Mouse (Mus musculus) ES-E14 (cell line): ENCODE data around the gene Prss23. TPM values are rescaled to one million over a fixed set of nuclear protein-coding genes. Genes with fewer than 3 reads are reported as not detected.

Source experiments
- DNase-seq: peaks from one replicate; pipeline ENCODE4 v3.0.0-alpha.2; 2013; ENCODE audit warnings: low read depth, low spot score
- H3K27ac ChIP-seq: 2 replicates; pipeline ENCODE4 v1.5.1; 2012; ENCODE audit warnings: low read depth, mild to moderate bottlenecking, low read length, moderate library complexity, mixed read lengths; ENCODE audit not compliant: poor library complexity, insufficient read depth, severe bottlenecking
- H3K36me3 ChIP-seq: 2 replicates; pipeline ENCODE4 v1.6.1; 2012; ENCODE audit warnings: mild to moderate bottlenecking, low read length, moderate library complexity, mixed read lengths; ENCODE audit not compliant: control insufficient read depth, poor library complexity, insufficient read depth, severe bottlenecking
- H3K4me1 ChIP-seq, 2 experiments: fragments of 150-350 bp in 1 of 2; sonication (generic) in 1 of 2; 2 replicates each; pipeline ENCODE4 v1.6.1; 2012; ENCODE audit warnings: low read length in 2 of 2, mild to moderate bottlenecking in 1 of 2, mixed read lengths in 1 of 2; ENCODE audit not compliant: control insufficient read depth in 2 of 2, insufficient read depth in 2 of 2, poor library complexity in 1 of 2
- H3K4me3 ChIP-seq, 2 experiments: fragments of 150-350 bp in 1 of 2; sonication (generic) in 1 of 2; 2 replicates each; pipeline ENCODE4 v1.5.1; 2012; ENCODE audit warnings: low read length in 2 of 2, low read depth in 1 of 2, mild to moderate bottlenecking in 1 of 2, mixed read lengths in 1 of 2; ENCODE audit not compliant: insufficient read depth in 1 of 2, poor library complexity in 1 of 2, severe bottlenecking in 1 of 2
- H3K9ac ChIP-seq: 2 replicates; pipeline ENCODE4 v1.6.1; 2012; ENCODE audit warnings: low read depth, mild to moderate bottlenecking, low read length, mixed read lengths; ENCODE audit not compliant: poor library complexity, insufficient read depth, severe bottlenecking
- H3K9me3 ChIP-seq: fragments of 150-350 bp; sonication (generic); 2 replicates; pipeline ENCODE4 v1.6.1; 2012; ENCODE audit warnings: low read depth, mild to moderate bottlenecking, low read length; ENCODE audit not compliant: control insufficient read depth, insufficient read depth
- CHD2 ChIP-seq: IDR thresholded peaks from 2 replicates; pipeline ENCODE4 v1.6.1; 2014; ENCODE audit warnings: mild to moderate bottlenecking, low read depth, low read length, inconsistent platforms
- HCFC1 ChIP-seq: IDR thresholded peaks from 2 replicates; pipeline ENCODE4 v1.6.1; 2012; ENCODE audit warnings: low read length, inconsistent platforms, borderline replicate concordance; ENCODE audit not compliant: insufficient read depth
- MAFK ChIP-seq: IDR thresholded peaks from 2 replicates; pipeline ENCODE4 v1.6.1; 2014; ENCODE audit warnings: mild to moderate bottlenecking, low read depth, low read length, inconsistent platforms; ENCODE audit not compliant: insufficient read depth
- ZC3H11A ChIP-seq: IDR thresholded peaks from 2 replicates; pipeline ENCODE4 v1.6.1; 2012; ENCODE audit warnings: low read depth, mild to moderate bottlenecking, inconsistent platforms, low read length, borderline replicate concordance
- ZNF384 ChIP-seq: IDR thresholded peaks from 2 replicates; pipeline ENCODE4 v1.6.1; 2012; ENCODE audit warnings: low read depth, low read length, inconsistent platforms
- in situ Hi-C, 2 experiments: fragments of 600-800 bp; cut with MboI; formaldehyde crosslinking; loops; one replicate each; pipeline ENCODE4 v1.15.1; 2025; ENCODE audit warnings: low sequenced_read_pairs in 2 of 2, inconsistent platforms in 1 of 2; ENCODE audit not compliant: unreplicated experiment in 2 of 2
- total RNA-seq: library from RNA; depleted of rRNA; stranded (reverse); fragments of 300-350 nt; gene quantifications from 2 replicates; pipeline ENCODE4 v1.2.3, GENCODE M21; 2012

Prss23 gene
- total RNA-seq, 1 experiment = 126 TPM

DNA sequence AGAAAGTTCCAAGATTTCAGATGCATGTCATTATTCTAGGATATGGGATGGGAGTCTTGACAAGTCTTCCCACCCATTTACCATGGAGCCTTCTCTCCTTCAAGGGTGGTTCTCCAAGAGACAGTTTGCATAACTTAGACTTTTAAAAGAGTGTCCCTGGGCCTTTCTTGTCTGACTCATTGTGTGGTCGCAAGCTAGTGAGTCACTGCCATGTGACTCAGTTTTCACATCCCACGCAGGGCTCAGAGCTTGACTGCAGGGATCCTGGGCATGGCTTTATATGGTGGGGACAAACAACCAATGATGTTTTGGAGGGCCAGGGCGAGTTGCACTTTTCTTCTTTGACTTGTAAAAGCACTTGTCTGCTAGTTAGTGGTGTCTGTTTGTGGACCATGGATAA, 34.0 kb upstream of the Prss23 start:
- no peak for DNase-seq
- no peaks in the 10 kb centered on the region for H3K9me3 ChIP-seq
- H3K4me1 ChIP-seq = no peaks in the 10 kb centered on the region
- H3K9ac ChIP-seq = no peak overlapping the region
- in situ Hi-C loops = no loop called here
- no peaks in the 10 kb centered on the region for H3K36me3 ChIP-seq
- TF ChIP-seq HCFC1 = no peak
- no peak for TF ChIP-seq ZC3H11A
- TF ChIP-seq MAFK = no peak
- no peak for TF ChIP-seq CHD2
- no peak for TF ChIP-seq ZNF384
- no peak overlapping the region for H3K27ac ChIP-seq
- no peak overlapping the region for H3K4me3 ChIP-seq

DNA sequence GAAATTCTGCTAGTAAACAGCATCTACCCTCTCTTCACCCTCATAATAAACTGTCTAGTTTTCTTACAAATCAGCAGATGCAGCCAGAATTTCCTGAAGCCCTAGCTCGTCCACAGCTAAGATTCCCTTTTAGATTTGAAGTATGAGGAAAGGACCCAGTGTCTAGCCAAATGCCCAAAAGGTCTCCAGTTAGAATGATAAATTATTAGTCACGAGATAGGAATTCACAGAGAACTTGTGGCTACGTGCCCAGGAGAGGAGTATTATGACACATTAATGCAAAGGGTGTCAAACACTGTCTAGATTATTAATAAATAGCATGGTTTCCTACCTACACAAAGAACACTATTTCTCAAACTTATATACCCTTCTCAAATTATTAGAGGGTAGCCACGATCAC, 32.6 kb upstream of the Prss23 start:
- no peak overlapping the region for H3K27ac ChIP-seq
- TF ChIP-seq ZC3H11A (no peak), CHD2 (no peak), HCFC1 (no peak), MAFK (no peak), ZNF384 (no peak)
- in situ Hi-C loops = no loop called here
- no peaks in the 10 kb centered on the region for H3K9me3 ChIP-seq
- H3K4me1 ChIP-seq = no peaks in the 10 kb centered on the region
- DNase-seq = no peak
- no peak overlapping the region for H3K9ac ChIP-seq
- H3K4me3 ChIP-seq = no peak overlapping the region
- H3K36me3 ChIP-seq = no peaks in the 10 kb centered on the region

DNA sequence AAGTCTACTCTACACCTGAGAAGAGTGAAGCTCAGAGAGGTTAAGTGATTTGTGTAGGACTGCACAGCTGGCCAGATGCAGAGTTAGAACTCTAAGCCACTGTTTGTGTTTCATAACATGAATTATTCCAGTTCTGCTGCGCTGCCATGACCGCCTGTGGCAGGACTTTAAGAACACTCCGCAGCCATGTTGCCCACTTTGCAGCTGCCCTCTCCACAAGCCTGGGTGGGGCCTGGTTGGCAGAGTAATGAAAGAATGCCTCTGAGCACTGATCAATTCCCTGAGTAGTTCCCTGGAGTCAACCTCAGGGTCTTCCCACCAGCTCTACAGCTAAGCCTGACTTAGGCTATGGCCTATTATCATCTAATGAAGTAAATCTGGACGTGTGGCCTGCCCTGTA, 32.1 kb upstream of the Prss23 start:
- Histone ChIP-seq H3K36me3 (no peaks in the 10 kb centered on the region), H3K4me3 (no peak overlapping the region), H3K9ac (no peak overlapping the region), H3K4me1 (no peaks in the 10 kb centered on the region), H3K27ac (no peak overlapping the region), H3K9me3 (no peaks in the 10 kb centered on the region)
- no peak for DNase-seq
- in situ Hi-C loops = no loop called here
- no peak for TF ChIP-seq CHD2
- TF ChIP-seq ZC3H11A = no peak
- TF ChIP-seq ZNF384 = no peak
- TF ChIP-seq MAFK = no peak
- TF ChIP-seq HCFC1 = no peak

DNA sequence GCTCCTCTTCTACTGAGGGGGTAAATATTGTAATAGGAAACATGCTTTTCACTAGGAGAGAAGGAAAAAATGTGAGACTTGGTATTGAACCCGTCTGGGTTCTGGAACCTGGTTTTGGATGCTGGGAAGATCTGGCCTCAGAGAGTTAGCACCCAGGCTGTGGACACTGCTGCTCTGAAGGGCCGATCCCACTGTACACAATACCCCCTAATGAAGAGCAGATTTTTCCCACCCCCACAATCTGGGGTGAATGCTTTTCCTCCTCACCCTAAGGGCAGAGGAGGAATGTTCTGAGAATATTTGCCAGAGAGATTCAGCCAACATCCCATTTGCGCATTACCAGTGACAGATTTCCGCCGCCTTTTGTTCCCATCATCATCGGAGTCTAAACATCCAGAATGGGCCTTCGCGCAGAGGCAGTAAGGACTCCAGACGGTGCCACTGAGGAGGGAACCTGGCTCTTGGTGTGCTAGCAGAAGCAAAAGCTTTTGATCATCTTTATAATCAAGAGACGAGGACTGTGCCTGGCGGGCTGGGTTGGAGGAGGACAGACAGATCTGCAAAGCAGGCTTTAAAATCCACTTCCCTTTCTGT, 31.6 kb upstream of the Prss23 start:
- H3K9ac ChIP-seq = no peak overlapping the region
- TF ChIP-seq ZC3H11A (no peak), ZNF384 (no peak), CHD2 (no peak), HCFC1 (no peak), MAFK (no peak)
- DNase-seq = no peak
- no peak overlapping the region for H3K27ac ChIP-seq
- no peaks in the 10 kb centered on the region for H3K9me3 ChIP-seq
- H3K36me3 ChIP-seq = no peaks in the 10 kb centered on the region
- H3K4me3 ChIP-seq = no peak overlapping the region
- H3K4me1 ChIP-seq = no peaks in the 10 kb centered on the region
- in situ Hi-C loops = no loop called here

GRCm38 (mm10) chr7:89557056-89557455, 30.1 kb upstream of the Prss23 start:
- in situ Hi-C loops = no loop called here
- Histone ChIP-seq H3K4me3 (no peak overlapping the region), H3K9ac (no peak overlapping the region), H3K9me3 (no peaks in the 10 kb centered on the region), H3K36me3 (no peaks in the 10 kb centered on the region), H3K27ac (no peak overlapping the region), H3K4me1 (no peaks in the 10 kb centered on the region)
- TF ChIP-seq HCFC1 (no peak), ZNF384 (no peak), CHD2 (no peak), ZC3H11A (no peak), MAFK (no peak)
- DNase-seq = no peak
